Mouse (Mus musculus) left cerebral cortex, adult 18-20 months (tissue): ENCODE results near the gene Gjb5. TPM values are rescaled to one million over a fixed set of nuclear protein-coding genes. Genes with fewer than 3 reads are reported as not detected.

Source experiments
- DNase-seq, 2 experiments: peaks; one replicate each; pipeline ENCODE4 v3.0.0; 2021 to 2022; ENCODE audit warnings: low spot score in 2 of 2, mixed read lengths in 1 of 2
- total RNA-seq, 2 experiments: library from RNA; stranded (reverse); gene quantifications; 2 replicates each; pipeline ENCODE4 v1.2.3; 2021

Gjb5 gene
- total RNA-seq, 2 experiments from 2014 or later = not detected

GRCm38 (mm10) chr4:127312349-127312748, 45.6 kb downstream of the Gjb5 start:
- DNase-seq = no peak

GRCm38 (mm10) chr4:127311561-127311960, 46.4 kb downstream of the Gjb5 start:
- no peak for DNase-seq

GRCm38 (mm10) chr4:127306915-127307314, 51.1 kb downstream of the Gjb5 start:
- DNase-seq = no peak

Other genes with a start within 250 kb of the Gjb5 start
- 1 to 10 TPM; 3.3 TPM for gene Tmem35b, start 234.5 kb downstream of the Gjb5 start, total RNA-seq
- 100 to 1,000 TPM; 368 to 379 TPM for gene Dlgap3, start 189.0 kb downstream of the Gjb5 start, total RNA-seq
- gene Smim12, start 114.4 kb downstream of the Gjb5 start, total RNA-seq = 10 to 100 TPM; 56.0 to 59.9 TPM
- 1 to 10 TPM; 2.2 to 3.2 TPM for gene Gja4, start 44.1 kb downstream of the Gjb5 start, total RNA-seq
- gene Gjb3, start 27.3 kb downstream of the Gjb5 start, total RNA-seq = under 1 TPM; 0.35 to 0.37 TPM
- not detected for gene Gjb4, start 4.1 kb downstream of the Gjb5 start, total RNA-seq